Mouse (Mus musculus) limb, embryonic 13.5 days (tissue): ENCODE measurements around the gene Cxcl9. TPM values are rescaled to one million over a fixed set of nuclear protein-coding genes. Genes with fewer than 3 reads are reported as not detected.
"Not testable (repeated sequence)": the region's sequence is repeated elsewhere in the genome, so short reads cannot be mapped to it uniquely, and the experiment has no call there.

Experiments
- ATAC-seq: fragments of 200-750 bp; cut with Nextera tagmentation; 2 replicates; pipeline ENCODE4 v1.8.0; 2017; ENCODE audit warnings: low read depth, moderate number of reproducible peaks, moderate TSS enrichment; ENCODE audit not compliant: low FRiP score
- H3K27ac ChIP-seq: fragments of 300-500 bp; sonication (generic); 2 replicates; pipeline ENCODE4 v1.5.1; 2015; ENCODE audit warnings: inconsistent platforms, mild to moderate bottlenecking, moderate library complexity
- H3K27me3 ChIP-seq: fragments of 300-500 bp; sonication (generic); 2 replicates; pipeline ENCODE4 v1.6.1; 2015; ENCODE audit warnings: mild to moderate bottlenecking, inconsistent platforms
- H3K36me3 ChIP-seq: fragments of 300-500 bp; sonication (generic); 2 replicates; pipeline ENCODE4 v1.6.1; 2015; ENCODE audit warnings: inconsistent platforms, mild to moderate bottlenecking, moderate library complexity
- H3K4me1 ChIP-seq: fragments of 300-500 bp; sonication (generic); 2 replicates; pipeline ENCODE4 v1.6.1; 2015; ENCODE audit warnings: inconsistent platforms
- H3K4me2 ChIP-seq: fragments of 300-500 bp; sonication (generic); replicated peaks from 2 replicates; pipeline ENCODE4 v1.6.1; 2015; ENCODE audit warnings: inconsistent platforms, mild to moderate bottlenecking, moderate library complexity
- H3K4me3 ChIP-seq: fragments of 300-500 bp; sonication (generic); 2 replicates; pipeline ENCODE4 v1.5.1; 2015; ENCODE audit warnings: moderate library complexity, mild to moderate bottlenecking, inconsistent platforms
- H3K9ac ChIP-seq: fragments of 300-500 bp; sonication (generic); 2 replicates; pipeline ENCODE4 v1.6.1; 2015; ENCODE audit warnings: mild to moderate bottlenecking, inconsistent platforms
- H3K9me3 ChIP-seq: fragments of 300-500 bp; sonication (generic); 2 replicates; pipeline ENCODE4 v1.6.1; 2016; ENCODE audit warnings: inconsistent platforms
- WGBS: fragments of 180-500 bp; shearing (Covaris S2); methylation state at CpG from one replicate; pipeline ENCODE4 v1.1.7; 2015; 5-methylcytosine and 5-hydroxymethylcytosine counted together
- polyA plus RNA-seq: library from polyadenylated mRNA; unstranded; fragments of >200 nt; fragmentation: Nextera tagmentation; extraction: Ambion mirVana; gene quantifications from 2 replicates; pipeline ENCODE4 v1.2.1, GENCODE M21; 2015

The Cxcl9 gene
- polyA plus RNA-seq, 1 experiment from 2014 or later: 0.76 TPM

- no peak for ATAC-seq
- Histone ChIP-seq H3K27ac (no peak overlapping the region), H3K9ac (no peak overlapping the region), H3K4me2 (no peak overlapping the region), H3K9me3 (no peaks in the 10 kb centered on the region), H3K4me3 (no peak overlapping the region), H3K27me3 (no peaks in the 10 kb centered on the region), H3K36me3 (no peaks in the 10 kb centered on the region), H3K4me1 (peaks cover 12% of the 10 kb centered on the region; the same call in 1 of the 2 replicates)
- WGBS: 77% methylated on average over 11 of the region's 11 CpGs
Measured at GRCm38 (mm10) chr5:92365146-92365705, 37.3 kb upstream of the Cxcl9 start.

- H3K27me3 ChIP-seq: no peaks in the 10 kb centered on the region
- H3K4me2 ChIP-seq: no peak overlapping the region
- WGBS: 92% methylated on average over 5 of the region's 5 CpGs
- no peak for ATAC-seq
- no peak overlapping the region for H3K27ac ChIP-seq
- H3K36me3 ChIP-seq: no peaks in the 10 kb centered on the region
- no peak overlapping the region for H3K4me3 ChIP-seq
- peaks cover 8% of the 10 kb centered on the region; the same call in 1 of the 2 replicates for H3K4me1 ChIP-seq
- H3K9me3 ChIP-seq: no peaks in the 10 kb centered on the region
- no peak overlapping the region for H3K9ac ChIP-seq
Measured at GRCm38 (mm10) chr5:92364011-92364410, 36.1 kb upstream of the Cxcl9 start.

- H3K36me3 ChIP-seq: no peaks in the 10 kb centered on the region
- no peak overlapping the region for H3K4me3 ChIP-seq
- no peaks in the 10 kb centered on the region for H3K27me3 ChIP-seq
- no peak overlapping the region for H3K4me2 ChIP-seq
- H3K4me1 ChIP-seq: peaks cover 4% of the 10 kb centered on the region; the same call in 1 of the 2 replicates
- no peak for ATAC-seq
- H3K9me3 ChIP-seq: no peaks in the 10 kb centered on the region
- H3K27ac ChIP-seq: no peak overlapping the region
- WGBS: 15% methylated on average over 4 of the region's 4 CpGs
- H3K9ac ChIP-seq: no peak overlapping the region
Measured at GRCm38 (mm10) chr5:92363179-92363578, 35.3 kb upstream of the Cxcl9 start.

- 84% methylated on average over 11 of the region's 11 CpGs for WGBS
- no peak overlapping the region for H3K9ac ChIP-seq
- H3K36me3 ChIP-seq: no peaks in the 10 kb centered on the region
- no peak overlapping the region for H3K27ac ChIP-seq
- no peak overlapping the region for H3K4me2 ChIP-seq
- no peaks in the 10 kb centered on the region for H3K27me3 ChIP-seq
- no peak overlapping the region for H3K4me3 ChIP-seq
- H3K4me1 ChIP-seq: no peaks in the 10 kb centered on the region
- H3K9me3 ChIP-seq: no peaks in the 10 kb centered on the region
- ATAC-seq: no peak
Measured at GRCm38 (mm10) chr5:92358767-92359455, 31.0 kb upstream of the Cxcl9 start.

GRCm38 (mm10) chr5:92358033-92358432 is 30.2 kb upstream of the Cxcl9 start:
- H3K36me3 ChIP-seq: no peaks in the 10 kb centered on the region
- H3K4me1 ChIP-seq: peaks cover 5% of the 10 kb centered on the region; the same call in 1 of the 2 replicates
- H3K27ac ChIP-seq: no peak overlapping the region
- 33% methylated on average over 11 of the region's 12 CpGs for WGBS
- no peak overlapping the region for H3K4me3 ChIP-seq
- ATAC-seq: peak; percentile 61
- H3K4me2 ChIP-seq: no peak overlapping the region
- H3K27me3 ChIP-seq: no peaks in the 10 kb centered on the region
- no peaks in the 10 kb centered on the region for H3K9me3 ChIP-seq
- H3K9ac ChIP-seq: no peak overlapping the region

- no peak for ATAC-seq
- Histone ChIP-seq H3K9me3 (no peaks in the 10 kb centered on the region), H3K4me1 (peaks cover 13% of the 10 kb centered on the region), H3K27me3 (peaks cover under 1% of the 10 kb centered on the region), H3K9ac (no peak overlapping the region), H3K4me2 (peak overlapping the region; percentile 48), H3K27ac (no peak overlapping the region), H3K36me3 (no peaks in the 10 kb centered on the region), H3K4me3 (peak overlapping the region; percentile 21)
- whole genome bisulfite sequencing: 43% methylated on average over 11 of the region's 11 CpGs
Measured at GRCm38 (mm10) chr5:92353517-92353916, 25.6 kb upstream of the Cxcl9 start.

GRCm38 (mm10) chr5:92352716-92353115 is 24.8 kb upstream of the Cxcl9 start:
- not testable (repeated sequence) for ATAC-seq, H3K4me2 ChIP-seq

GRCm38 (mm10) chr5:92349731-92350130 is 21.9 kb upstream of the Cxcl9 start:
- H3K9ac ChIP-seq: no peak overlapping the region
- 82% methylated on average over 7 of the region's 7 CpGs for WGBS
- peaks cover 9% of the 10 kb centered on the region for H3K27me3 ChIP-seq
- H3K4me2 ChIP-seq: no peak overlapping the region
- no peak overlapping the region for H3K4me3 ChIP-seq
- H3K27ac ChIP-seq: no peak overlapping the region
- no peak for ATAC-seq
- peaks cover 16% of the 10 kb centered on the region for H3K4me1 ChIP-seq
- no peaks in the 10 kb centered on the region for H3K36me3 ChIP-seq
- no peaks in the 10 kb centered on the region for H3K9me3 ChIP-seq

More at GRCm38 (mm10) chr5:92352716-92353115, 24.8 kb upstream of the Cxcl9 start:
- H3K4me3 ChIP-seq, H3K27ac ChIP-seq, H3K9ac ChIP-seq, H3K9me3 ChIP-seq, H3K27me3 ChIP-seq, H3K36me3 ChIP-seq: not testable (repeated sequence)
- H3K4me1 ChIP-seq: peaks cover 16% of the 10 kb centered on the region
- 71% methylated on average over 4 of the region's 4 CpGs for WGBS

- 16% methylated on average over 14 of the region's 14 CpGs for WGBS
- H3K9ac ChIP-seq: no peak within 1 kb of the TSS
- no peak within 1 kb of the TSS for H3K27ac ChIP-seq
- no peaks in the 10 kb centered on the region for H3K9me3 ChIP-seq
- no peaks in the 10 kb centered on the region for H3K36me3 ChIP-seq
- H3K4me1 ChIP-seq: peaks cover 16% of the 10 kb centered on the region
- peak within 1 kb of the TSS; percentile 29 for H3K4me3 ChIP-seq
- peak within 1 kb of the TSS; percentile 61 for H3K4me2 ChIP-seq
- no peak for ATAC-seq
- peaks cover 9% of the 10 kb centered on the region for H3K27me3 ChIP-seq
Measured at GRCm38 (mm10) chr5:92348794-92349413, 21.0 kb upstream of the Cxcl9 start, which contains the start of gene Cxcl10. TSS of gene Cxcl10 (minus strand) at chr5:92348889.

- H3K4me3 ChIP-seq: no peak overlapping the region
- no peak overlapping the region for H3K9ac ChIP-seq
- no peaks in the 10 kb centered on the region for H3K9me3 ChIP-seq
- H3K27ac ChIP-seq: no peak overlapping the region
- H3K36me3 ChIP-seq: no peaks in the 10 kb centered on the region
- no peak overlapping the region for H3K4me2 ChIP-seq
- H3K27me3 ChIP-seq: peaks cover 9% of the 10 kb centered on the region
- H3K4me1 ChIP-seq: peaks cover 11% of the 10 kb centered on the region; the same call in 1 of the 2 replicates
- 81% methylated on average over 8 of the region's 8 CpGs for WGBS
- no peak for ATAC-seq
Measured at GRCm38 (mm10) chr5:92345006-92345405, 17.1 kb upstream of the Cxcl9 start.

GRCm38 (mm10) chr5:92340606-92341005 is 12.7 kb upstream of the Cxcl9 start:
- Histone ChIP-seq H3K9me3 (no peaks in the 10 kb centered on the region), H3K36me3 (no peaks in the 10 kb centered on the region), H3K4me1 (no peaks in the 10 kb centered on the region), H3K4me3 (no peak overlapping the region), H3K9ac (no peak overlapping the region), H3K4me2 (no peak overlapping the region), H3K27me3 (no peaks in the 10 kb centered on the region), H3K27ac (no peak overlapping the region)
- WGBS: 64% methylated on average over 4 of the region's 4 CpGs
- no peak for ATAC-seq

- Histone ChIP-seq H3K4me3 (no peak overlapping the region), H3K4me2 (no peak overlapping the region), H3K9ac (no peak overlapping the region), H3K36me3 (no peaks in the 10 kb centered on the region), H3K4me1 (peaks cover 3% of the 10 kb centered on the region), H3K9me3 (no peaks in the 10 kb centered on the region), H3K27me3 (no peaks in the 10 kb centered on the region), H3K27ac (no peak overlapping the region)
- ATAC-seq: no peak
- 80% methylated on average over 3 of the region's 3 CpGs for WGBS
Measured at GRCm38 (mm10) chr5:92336743-92337142, 8.9 kb upstream of the Cxcl9 start.
